Mouse (Mus musculus) stomach, embryonic 15.5 days (tissue): ENCODE data around the gene Rhox8. TPM values are rescaled to one million over a fixed set of nuclear protein-coding genes. Genes with fewer than 3 reads are reported as not detected.
"Not testable (repeated sequence)": the region's sequence is repeated elsewhere in the genome, so short reads cannot be mapped to it uniquely, and the experiment has no call there.

Experiments
- ATAC-seq: fragments of 200-750 bp; cut with Nextera tagmentation; 2 replicates; pipeline ENCODE4 v1.8.0; 2017; ENCODE audit warnings: low read depth, moderate number of reproducible peaks, moderate TSS enrichment; ENCODE audit not compliant: insufficient read depth, low FRiP score
- H3K27ac ChIP-seq: fragments of 300-500 bp; sonication (generic); 2 replicates; pipeline ENCODE4 v1.5.1; 2015; ENCODE audit warnings: mild to moderate bottlenecking, inconsistent platforms
- H3K27me3 ChIP-seq: fragments of 300-500 bp; sonication (generic); replicated peaks from 2 replicates; pipeline ENCODE4 v1.6.1; 2015; ENCODE audit warnings: inconsistent platforms
- H3K36me3 ChIP-seq: fragments of 300-500 bp; sonication (generic); 2 replicates; pipeline ENCODE4 v1.6.1; 2015; ENCODE audit warnings: inconsistent platforms
- H3K4me1 ChIP-seq: fragments of 300-500 bp; sonication (generic); 2 replicates; pipeline ENCODE4 v1.6.1; 2015; ENCODE audit warnings: inconsistent platforms
- H3K4me2 ChIP-seq: fragments of 300-500 bp; sonication (generic); 2 replicates; pipeline ENCODE4 v1.6.1; 2015; ENCODE audit warnings: mild to moderate bottlenecking, inconsistent platforms
- H3K4me3 ChIP-seq: fragments of 300-500 bp; sonication (generic); replicated peaks from 2 replicates; pipeline ENCODE4 v1.5.1; 2015; ENCODE audit warnings: inconsistent platforms
- H3K9ac ChIP-seq: fragments of 300-500 bp; sonication (generic); 2 replicates; pipeline ENCODE4 v1.6.1; 2015; ENCODE audit warnings: inconsistent platforms
- H3K9me3 ChIP-seq: fragments of 300-500 bp; sonication (generic); 2 replicates; pipeline ENCODE4 v1.6.1; 2016; ENCODE audit warnings: inconsistent platforms
- WGBS: fragments of 180-500 bp; shearing (Covaris S2); methylation state at CpG from one replicate; pipeline ENCODE4 v1.1.7; 2015; 5-methylcytosine and 5-hydroxymethylcytosine counted together
- polyA plus RNA-seq: library from polyadenylated mRNA; unstranded; fragments of >200 nt; fragmentation: Nextera tagmentation; extraction: Ambion mirVana; gene quantifications from 2 replicates; pipeline ENCODE4 v1.2.1, GENCODE M21; 2015

The Rhox8 gene
- not detected in 2 replicates for polyA plus RNA-seq

DNA sequence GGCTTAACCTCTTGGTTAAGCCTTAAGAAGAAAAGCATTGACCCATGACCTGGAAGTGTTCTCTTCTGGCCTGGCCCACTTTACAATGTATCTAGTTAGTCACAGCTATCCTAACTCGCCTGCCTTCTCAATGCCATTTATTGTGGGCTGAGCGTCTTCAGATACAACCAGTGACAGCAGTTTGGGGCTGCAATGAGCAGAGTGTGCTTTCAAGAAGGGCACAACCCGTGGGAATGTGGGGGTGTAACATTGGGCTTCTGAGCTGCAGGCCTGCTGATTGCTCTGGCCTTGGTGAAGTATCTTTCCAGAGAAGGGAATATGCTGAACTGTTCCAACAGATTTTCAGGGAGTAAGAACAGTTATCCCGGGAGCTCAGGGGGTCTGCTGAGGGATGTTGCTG is at the start of gene Rhox8:
Rhox8 (minus strand) TSS at position 101 of the 400 bp plus-strand sequence.
- Histone ChIP-seq H3K9me3 (no peaks in the 10 kb centered on the region), H3K27me3 (no peaks in the 10 kb centered on the region), H3K4me3 (no peak within 1 kb of the TSS), H3K9ac (no peak within 1 kb of the TSS), H3K4me1 (no peaks in the 10 kb centered on the region), H3K36me3 (no peaks in the 10 kb centered on the region), H3K4me2 (no peak within 1 kb of the TSS), H3K27ac (no peak within 1 kb of the TSS)
- ATAC-seq, result no peak
- 68% methylated on average over 4 of the region's 4 CpGs for WGBS

DNA sequence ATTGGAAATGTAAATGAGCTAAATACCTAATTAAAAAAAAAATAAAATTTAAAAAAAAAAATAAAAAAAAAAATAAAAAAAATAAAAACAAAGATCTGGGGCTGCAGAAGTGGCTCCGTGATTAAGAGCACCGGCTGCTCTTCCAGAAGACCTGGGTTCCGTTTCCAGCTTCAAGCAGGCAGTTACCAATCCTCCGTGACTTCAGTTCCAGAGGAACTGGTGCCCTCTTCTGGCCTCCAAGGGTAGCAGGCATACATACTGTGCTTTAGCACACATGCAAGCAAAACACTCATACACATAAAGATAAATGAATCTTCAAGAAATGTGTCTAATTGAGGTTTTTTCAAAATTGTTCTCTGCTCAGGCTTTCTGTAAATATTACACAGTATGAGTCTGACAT is 37.6 kb upstream of the Rhox8 start:
- H3K4me3 ChIP-seq, result no peak overlapping the region
- H3K9me3 ChIP-seq, result no peaks in the 10 kb centered on the region
- no peaks in the 10 kb centered on the region for H3K36me3 ChIP-seq
- ATAC-seq, result no peak
- no peak overlapping the region for H3K9ac ChIP-seq
- no peak overlapping the region for H3K4me2 ChIP-seq
- 67% methylated on average over 4 of the region's 4 CpGs for WGBS
- no peaks in the 10 kb centered on the region for H3K4me1 ChIP-seq
- no peaks in the 10 kb centered on the region for H3K27me3 ChIP-seq
- no peak overlapping the region for H3K27ac ChIP-seq

GRCm38 (mm10) chrX:37908581-37908980 is 29.8 kb upstream of the Rhox8 start:
- no peaks in the 10 kb centered on the region for H3K27me3 ChIP-seq
- 47% methylated on average over 7 of the region's 7 CpGs for WGBS
- no peaks in the 10 kb centered on the region for H3K4me1 ChIP-seq
- H3K9me3 ChIP-seq, result no peaks in the 10 kb centered on the region
- no peak for ATAC-seq
- no peak overlapping the region for H3K27ac ChIP-seq
- no peak overlapping the region for H3K9ac ChIP-seq
- no peak overlapping the region for H3K4me3 ChIP-seq
- H3K36me3 ChIP-seq, result no peaks in the 10 kb centered on the region
- no peak overlapping the region for H3K4me2 ChIP-seq

GRCm38 (mm10) chrX:37903727-37904126 is 25.0 kb upstream of the Rhox8 start:
- Histone ChIP-seq H3K9me3 (no peaks in the 10 kb centered on the region), H3K9ac (no peak overlapping the region), H3K27me3 (no peaks in the 10 kb centered on the region), H3K4me3 (no peak overlapping the region), H3K4me2 (no peak overlapping the region), H3K36me3 (no peaks in the 10 kb centered on the region), H3K27ac (no peak overlapping the region), H3K4me1 (no peaks in the 10 kb centered on the region)
- ATAC-seq, result no peak
- WGBS, result 61% methylated on average over 5 of the region's 5 CpGs

DNA sequence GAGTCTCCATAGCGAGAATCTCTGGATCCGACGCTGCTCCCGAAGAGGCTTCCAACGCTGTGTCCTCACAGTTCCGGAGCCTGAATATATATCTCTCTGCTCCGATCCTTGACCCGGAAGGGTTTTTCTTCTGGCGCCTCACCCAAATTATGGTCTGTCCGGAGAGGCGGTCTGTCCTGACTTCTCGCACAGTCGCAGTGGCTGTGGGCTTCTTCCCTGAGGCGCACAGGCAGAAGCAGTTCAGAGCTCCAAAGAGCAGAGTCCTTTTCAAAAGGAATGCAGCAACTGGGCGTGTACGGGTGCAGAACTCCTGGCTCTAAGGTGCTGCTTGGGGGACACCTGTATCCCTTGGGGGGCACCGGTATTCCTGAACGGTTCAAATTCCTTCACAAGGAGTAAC is 22.9 kb upstream of the Rhox8 start, which contains the start of gene Rhox9:
Rhox9 (minus strand) TSS at position 101 of the 400 bp plus-strand sequence.
- H3K27ac ChIP-seq, H3K4me2 ChIP-seq, H3K4me3 ChIP-seq, H3K36me3 ChIP-seq, H3K27me3 ChIP-seq, H3K9ac ChIP-seq, H3K9me3 ChIP-seq, ATAC-seq, H3K4me1 ChIP-seq: not testable (repeated sequence)
- 86% methylated on average over 10 of the region's 18 CpGs for WGBS

GRCm38 (mm10) chrX:37897132-37897531 is 18.4 kb upstream of the Rhox8 start, which contains the start of gene Rhox7b:
Rhox7b (minus strand) TSS chrX:37897232.
- not testable (repeated sequence) for H3K4me1 ChIP-seq, H3K36me3 ChIP-seq, H3K9ac ChIP-seq, H3K4me2 ChIP-seq, ATAC-seq, H3K9me3 ChIP-seq, H3K27ac ChIP-seq, H3K27me3 ChIP-seq, H3K4me3 ChIP-seq
- WGBS, result 75% methylated on average over 9 of the region's 9 CpGs

- Histone ChIP-seq H3K9me3 (no peaks in the 10 kb centered on the region), H3K9ac (no peak overlapping the region), H3K36me3 (no peaks in the 10 kb centered on the region), H3K27me3 (no peaks in the 10 kb centered on the region), H3K27ac (no peak overlapping the region), H3K4me3 (no peak overlapping the region), H3K4me2 (no peak overlapping the region), H3K4me1 (no peaks in the 10 kb centered on the region)
- ATAC-seq, result no peak
- WGBS, result 81% methylated on average over 2 of the region's 2 CpGs
These were observed 7.1 kb downstream of the Rhox8 start for GRCm38 (mm10) chrX:37871641-37872040.

DNA sequence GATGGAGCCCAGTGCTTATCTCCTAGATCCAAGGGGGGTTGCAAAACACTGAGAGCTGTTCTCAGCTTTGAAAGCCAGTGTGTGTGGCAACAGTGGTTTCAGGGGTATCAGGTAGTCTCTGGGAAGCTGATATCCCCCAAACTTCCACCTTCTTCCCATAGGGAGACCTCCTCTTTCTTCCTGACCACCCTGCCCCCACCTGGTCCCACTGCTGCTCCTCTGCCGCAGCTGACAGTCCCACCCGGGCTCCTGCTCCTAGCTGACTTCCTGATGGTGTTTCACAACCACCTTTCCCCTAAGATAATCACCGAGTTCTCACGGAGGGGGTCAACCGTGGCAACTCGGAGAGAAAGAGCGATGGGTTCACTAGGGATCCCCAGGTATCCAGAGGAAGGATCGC is 47.4 kb downstream of the Rhox8 start, which contains the start of gene Rhox7a:
Rhox7a (plus strand) TSS at position 301 of the 400 bp plus-strand sequence.
- not testable (repeated sequence) for H3K9ac ChIP-seq, H3K36me3 ChIP-seq, H3K4me3 ChIP-seq, H3K4me1 ChIP-seq, H3K27ac ChIP-seq, H3K9me3 ChIP-seq, ATAC-seq, H3K4me2 ChIP-seq, H3K27me3 ChIP-seq
- 80% methylated on average over 8 of the region's 8 CpGs for WGBS

- not testable (repeated sequence) for H3K9me3 ChIP-seq, ATAC-seq, H3K4me1 ChIP-seq, H3K4me2 ChIP-seq, H3K4me3 ChIP-seq, H3K9ac ChIP-seq, H3K27me3 ChIP-seq, H3K36me3 ChIP-seq, H3K27ac ChIP-seq
- WGBS, result 83% methylated on average over 4 of the region's 12 CpGs
These were observed 52.1 kb downstream of the Rhox8 start, which contains the start of gene Rhox6 for GRCm38 (mm10) chrX:37826610-37827009. Rhox6 (plus strand) TSS chrX:37826910.

Other genes starting within 250 kb of the Rhox8 start
- gene Rhox2g, start 235.5 kb downstream of the Rhox8 start, polyA plus RNA-seq, result not detected in 2 replicates
- gene Rhox4g, start 227.6 kb downstream of the Rhox8 start, polyA plus RNA-seq, result not detected in 2 replicates
- gene Rhox3h, start 210.2 kb downstream of the Rhox8 start, polyA plus RNA-seq, result not detected in 2 replicates
- gene Rhox2h, start 205.7 kb downstream of the Rhox8 start, polyA plus RNA-seq, result not detected in 2 replicates
- gene Rhox5, start 74.1 kb downstream of the Rhox8 start, polyA plus RNA-seq, result 1.9 and 2.8 TPM in 2 replicates
- gene Rhox6, start 52.0 kb downstream of the Rhox8 start, polyA plus RNA-seq, result not detected in 2 replicates
- not detected in 2 replicates for gene Rhox7a, start 47.3 kb downstream of the Rhox8 start, polyA plus RNA-seq
- gene Rhox7b, start 18.3 kb upstream of the Rhox8 start, polyA plus RNA-seq, result not detected in 2 replicates
- gene Rhox9, start 22.8 kb upstream of the Rhox8 start, polyA plus RNA-seq, result not detected in 2 replicates
- gene Btg1-ps1, start 139.9 kb upstream of the Rhox8 start, polyA plus RNA-seq, result not detected in 2 replicates
- not detected in 2 replicates for gene Btg1-ps2, start 164.2 kb upstream of the Rhox8 start, polyA plus RNA-seq
- gene Rhox10, start 187.5 kb upstream of the Rhox8 start, polyA plus RNA-seq, result not detected in 2 replicates
- gene Rhox11, start 206.2 kb upstream of the Rhox8 start, polyA plus RNA-seq, result not detected in 2 replicates
- not detected in 2 replicates for gene Rhox12, start 232.0 kb upstream of the Rhox8 start, polyA plus RNA-seq
- not detected in 2 replicates for gene Rhox13, start 242.3 kb upstream of the Rhox8 start, polyA plus RNA-seq